In the genomic region with DNA sequence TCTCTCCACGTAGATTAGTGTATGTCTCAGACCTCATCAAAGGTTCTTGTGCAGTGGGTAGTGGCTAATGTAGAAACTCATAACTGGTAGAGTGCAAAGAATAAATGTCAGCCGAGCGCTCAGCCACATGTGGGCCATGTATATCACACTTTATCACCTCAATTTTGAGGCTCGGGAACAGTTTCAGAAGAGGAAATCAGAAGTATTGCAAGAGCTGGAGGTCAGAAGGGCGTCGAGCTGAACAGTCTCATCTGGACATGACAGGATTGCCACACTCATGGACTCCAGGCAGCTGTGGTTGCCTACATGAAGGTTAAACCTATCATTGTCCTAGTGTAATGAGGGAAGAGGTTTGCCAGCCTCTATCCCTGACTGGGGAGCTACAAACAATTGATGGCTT, we compare ENCODE assay signal across 20 mouse cellular contexts.
"Had no signal": no experiment of that assay in that cellular context is flagged by ENCODE, and none has a peak within 500 bp of the region (broad histone marks: within the 10 kb centered on the region; RNA-seq: fewer than 3 reads in every experiment).

No protein-coding gene starts in this region.

- H3K4me2 ChIP-seq: limb, embryonic 12.5 days; limb, embryonic 15.5 days; liver, embryonic 11.5 days; midbrain, embryonic 11.5 days; stomach, embryonic 15.5 days had no signal

- H3K9me3 ChIP-seq: limb, embryonic 12.5 days; limb, embryonic 15.5 days; stomach, embryonic 15.5 days had no signal

- H3K9ac ChIP-seq: limb, embryonic 12.5 days; limb, embryonic 15.5 days; liver, embryonic 14.5 days; stomach, embryonic 15.5 days had no signal

- H3K36me3 ChIP-seq: limb, embryonic 12.5 days; limb, embryonic 15.5 days; stomach, embryonic 15.5 days had no signal

- H3K4me3 ChIP-seq: layer of hippocampus, adult 2 months; left cerebral cortex, adult 2 months; limb, embryonic 12.5 days; limb, embryonic 15.5 days; stomach, embryonic 15.5 days had no signal

- H3K27me3 ChIP-seq: limb, embryonic 12.5 days; limb, embryonic 15.5 days; stomach, embryonic 15.5 days had no signal

- ATAC-seq: hindbrain, postnatal 0 days; inflammation-experienced regulatory T-cells, adult 6 months; intestine, embryonic 16.5 days had no signal

- DNase-seq: kidney, adult 2 months; kidney, postnatal 25 days; layer of hippocampus, adult 9-11 months; midbrain, embryonic 14.5 days; right cerebral cortex, postnatal 4 days; thymus, adult 18-20 months; thymus, postnatal 36 days had no signal

- H3K27ac ChIP-seq: hindbrain, postnatal 0 days; kidney, postnatal 0 days; layer of hippocampus, adult 2 months; left cerebral cortex, adult 2 months; limb, embryonic 12.5 days; limb, embryonic 15.5 days; liver, embryonic 14.5 days; macrophage; stomach, embryonic 15.5 days had no signal

- H3K4me1 ChIP-seq: limb, embryonic 12.5 days; stomach, embryonic 15.5 days had no signal
